Mouse (Mus musculus): ENCODE results near the gene Prdx1. TPM values are rescaled to one million over a fixed set of nuclear protein-coding genes. Genes with fewer than 3 reads are reported as not detected.

Prdx1 gene
- 0.86 and 18.9 TPM in 2 replicates for polyA plus RNA-seq (2012; ENCODE audit: low replicate concordance)

GRCm38 (mm10) chr4:116685402-116686061, at the start of gene Prdx1:
TSS of gene Prdx1 (plus strand) at chr4:116685544.

DNA sequence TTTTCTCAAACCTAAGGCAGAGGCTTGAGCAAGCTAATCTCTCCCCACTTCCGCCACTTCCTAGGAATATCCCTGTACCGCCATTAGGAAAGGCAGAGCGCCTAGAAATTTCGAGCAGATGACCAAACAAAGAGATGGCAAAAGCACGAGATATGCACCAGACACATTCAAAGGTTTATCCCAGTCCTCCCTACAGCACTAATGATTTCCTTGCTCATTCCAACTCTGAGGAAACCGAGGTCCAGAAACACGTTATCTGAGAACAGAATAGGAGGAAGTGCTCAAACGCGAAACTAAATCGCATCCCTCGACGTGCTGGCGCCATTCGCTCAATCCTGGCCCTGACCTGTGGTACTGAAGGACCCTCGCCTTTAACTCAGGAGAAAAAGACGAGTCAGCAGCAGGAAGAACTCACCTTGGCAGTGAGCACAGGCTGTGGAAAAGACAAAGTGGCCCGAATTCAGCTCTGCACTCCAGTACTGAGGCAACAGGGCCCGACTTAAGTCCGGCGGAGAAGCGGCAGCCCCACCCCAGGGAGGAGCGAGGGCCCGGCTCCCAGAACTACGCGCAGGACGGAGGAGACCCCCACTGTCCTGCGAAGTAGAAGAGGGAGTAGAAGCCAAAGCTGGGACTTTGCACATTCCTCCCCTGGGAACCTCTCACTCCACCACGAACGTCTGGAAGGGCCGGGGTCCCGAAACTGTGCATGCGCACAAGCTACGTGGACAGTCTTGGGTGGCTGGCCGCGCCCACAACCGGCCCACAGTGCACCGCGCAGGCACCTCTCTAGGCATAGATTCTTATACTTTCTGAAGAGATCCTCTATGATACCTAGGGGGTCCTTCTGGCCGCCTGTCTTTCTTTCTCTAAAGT, 34.2 kb upstream of the Prdx1 start, which contains the start of gene Akr1a1:
TSS of gene Akr1a1 (minus strand) at position 757 of the 873 bp plus-strand sequence.

DNA sequence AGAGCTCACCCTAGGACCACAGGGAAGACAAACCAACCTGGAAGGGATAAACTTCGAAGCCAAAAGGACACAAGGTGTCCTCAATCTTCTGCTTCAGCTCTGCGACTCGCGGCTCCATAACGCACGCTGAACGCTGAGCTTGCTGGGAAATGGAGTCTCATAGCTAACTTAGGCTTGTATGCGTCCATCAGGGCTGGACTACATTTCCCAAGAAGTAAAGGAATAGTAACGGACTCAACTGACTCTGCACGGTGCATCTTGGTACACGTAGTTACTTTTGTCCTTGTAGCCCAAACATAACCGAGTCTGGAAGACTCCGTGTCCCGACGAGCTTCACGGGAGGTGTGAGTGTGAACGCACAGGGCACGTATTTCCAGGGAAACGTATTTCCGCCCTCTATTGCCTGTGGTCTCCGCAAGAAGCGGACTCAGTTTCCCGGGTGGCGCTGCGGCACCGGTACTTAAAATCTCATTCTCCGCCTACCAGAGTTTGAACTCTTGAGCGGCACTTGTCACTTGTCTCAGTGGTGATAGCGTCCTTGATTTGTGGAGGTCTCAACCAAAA, 22.9 kb downstream of the Prdx1 start, which contains the start of the genes Mmachc and Ccdc163:
TSS of gene Mmachc (minus strand) at position 206 of the 564 bp plus-strand sequence.
TSS of gene Ccdc163 (plus strand) at position 309 of the 564 bp plus-strand sequence.

GRCm38 (mm10) chr4:116720343-116721097, 35.2 kb downstream of the Prdx1 start, which contains the start of gene Tesk2:
TSS of gene Tesk2 (plus strand) at chr4:116720948.

Other genes with a start within 250 kb of the Prdx1 start
- 95.0 and 297 TPM in 2 replicates for gene Mast2, start 221.4 kb upstream of the Prdx1 start, polyA plus RNA-seq (2012; ENCODE audit: low replicate concordance)
- 0.66 and 2.1 TPM in 2 replicates for gene Ipp, start 178.0 kb upstream of the Prdx1 start, polyA plus RNA-seq (2012; ENCODE audit: low replicate concordance)
- 0.84 and 8.9 TPM in 2 replicates for gene Tmem69, start 129.6 kb upstream of the Prdx1 start, polyA plus RNA-seq (2012; ENCODE audit: low replicate concordance)
- gene Gpbp1l1, start 127.9 kb upstream of the Prdx1 start, polyA plus RNA-seq (2012; ENCODE audit: low replicate concordance) = 11.6 and 17.5 TPM in 2 replicates
- gene Ccdc17, start 88.9 kb upstream of the Prdx1 start, polyA plus RNA-seq (2012; ENCODE audit: low replicate concordance) = 0.32 and 0.99 TPM in 2 replicates
- 1.5 and 41.3 TPM in 2 replicates for gene Nasp, start 57.6 kb upstream of the Prdx1 start, polyA plus RNA-seq (2012; ENCODE audit: low replicate concordance)
- 122 and 136 TPM in 2 replicates for gene Akr1a1, start 33.9 kb upstream of the Prdx1 start, polyA plus RNA-seq (2012; ENCODE audit: low replicate concordance)
- 0.88 TPM in 1 of 2 replicates, not detected in the other for gene Mmachc, start 22.9 kb downstream of the Prdx1 start, polyA plus RNA-seq (2012; ENCODE audit: low replicate concordance)
- gene Ccdc163, start 23.0 kb downstream of the Prdx1 start, polyA plus RNA-seq (2012; ENCODE audit: low replicate concordance) = 1.6 and 2.3 TPM in 2 replicates
- gene Tesk2, start 35.4 kb downstream of the Prdx1 start, polyA plus RNA-seq (2012; ENCODE audit: low replicate concordance) = 1.8 and 2.9 TPM in 2 replicates
- 2.2 and 10.9 TPM in 2 replicates for gene Toe1, start 122.1 kb downstream of the Prdx1 start, polyA plus RNA-seq (2012; ENCODE audit: low replicate concordance)
- gene Mutyh, start 122.2 kb downstream of the Prdx1 start, polyA plus RNA-seq (2012; ENCODE audit: low replicate concordance) = 4.1 and 4.8 TPM in 2 replicates
- gene Hpdl, start 136.2 kb downstream of the Prdx1 start, polyA plus RNA-seq (2012; ENCODE audit: low replicate concordance) = 1.8 and 2.8 TPM in 2 replicates
- 0.05 and 0.08 TPM in 2 replicates for gene Zswim5, start 191.8 kb downstream of the Prdx1 start, polyA plus RNA-seq (2012; ENCODE audit: low replicate concordance)